Mouse (Mus musculus): Measurements from ENCODE around the gene Scn8a.

- TF ChIP-seq POLR2A (IDR thresholded peaks at IDR 0.05; ENCODE audit: borderline replicate concordance, low read depth, low read length) (no peak), CTCF (IDR thresholded peaks at IDR 0.05; ENCODE audit: low read depth, low read length) (no peak)
These were observed 37.5 kb upstream of the Scn8a start for GRCm38 (mm10) chr15:100832144-100832543.
